Mouse (Mus musculus): ENCODE measurements around the gene Zfp526. TPM values are rescaled to one million over a fixed set of nuclear protein-coding genes. Genes with fewer than 3 reads are reported as not detected.
A peak's percentile ranks its signal among the peaks of the same experiment; 100 is the strongest.

Zfp526 gene
- total and polyA plus RNA-seq, 3 experiments = 9.5 to 14.8 TPM; not detected in 1

DNA sequence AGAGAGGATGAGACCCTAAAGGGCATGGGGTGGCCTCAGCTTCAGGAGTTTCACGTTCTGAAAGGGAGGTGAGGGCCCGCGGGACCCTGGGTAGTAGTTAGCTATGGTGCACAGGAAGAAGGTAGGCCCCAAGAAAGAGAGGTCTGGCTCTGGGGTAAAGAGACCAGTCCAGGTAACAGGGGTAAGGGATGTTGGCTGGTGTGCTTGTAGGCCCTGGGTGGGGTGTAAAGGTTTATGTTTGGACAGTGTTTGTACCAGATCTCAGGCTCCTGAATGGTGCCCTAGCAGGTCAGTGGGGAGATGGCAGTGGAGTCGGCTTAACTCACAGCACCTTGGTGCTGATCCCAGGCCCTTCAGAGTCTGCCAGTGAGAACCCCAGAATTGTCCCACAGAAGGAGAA is 47.8 kb downstream of the Zfp526 start:
- no peak for TF ChIP-seq MYB (IDR thresholded peaks at IDR 0.05; ENCODE audit: low read depth, low read length)
- peaks cover 0 to 31% of the 10 kb centered on the region in 2 experiments; a peak in 2 of 4 replicates for H3K36me3 ChIP-seq (ENCODE audit: control insufficient read depth in 1 of 2, insufficient read depth in 2 of 2, low read length in 2 of 2)
- peaks cover 28% of the 10 kb centered on the region for H3K79me2 ChIP-seq (ENCODE audit: control insufficient read depth, insufficient read depth, low read length, poor library complexity)
- no peaks in the 10 kb centered on the region for H3K27me3 ChIP-seq (ENCODE audit: control insufficient read depth in 1 of 2, insufficient read depth in 2 of 2, low read length in 2 of 2)
- peak; percentile 46 for DNase-seq (ENCODE audit: low read depth, low spot score)
- peak overlapping the region; percentile 66 to 85 for H3K4me3 ChIP-seq (ENCODE audit: control insufficient read depth in 1 of 2, insufficient read depth in 1 of 2, low read depth in 2 of 2, low read length in 2 of 2)
- peak overlapping the region; percentile 85 for H3K27ac ChIP-seq (ENCODE audit: control insufficient read depth, low read depth, low read length)
- peaks cover 13 to 42% of the 10 kb centered on the region in 2 experiments for H3K4me1 ChIP-seq (ENCODE audit: control insufficient read depth in 1 of 2, insufficient read depth in 2 of 2, low read length in 2 of 2)
- H3K9ac ChIP-seq (ENCODE audit: control insufficient read depth, low read depth, low read length, poor library complexity, severe bottlenecking) = peak overlapping the region; percentile 84
- H3K9me3 ChIP-seq (replicated peaks; ENCODE audit: insufficient read depth, low read length) = no peaks in the 10 kb centered on the region

- TF ChIP-seq NELFE (IDR thresholded peaks at IDR 0.05; ENCODE audit: low read depth, low read length) (no peak), POLR2A (IDR thresholded peaks at IDR 0.05; ENCODE audit: control insufficient read depth in 1 of 2, insufficient read depth in 1 of 2, low read depth in 1 of 2, low read length in 2 of 2, poor library complexity in 1 of 2) (no peak; a peak in 1 of 4 replicates), CHD1 (IDR thresholded peaks at IDR 0.05; ENCODE audit: low read depth, low read length) (no peak), RAD21 (IDR thresholded peaks at IDR 0.05; ENCODE audit: low read depth, low read length) (no peak), EP300 (IDR thresholded peaks at IDR 0.05; ENCODE audit: low read depth in 1 of 2, low read length in 2 of 2) (no peak), TCF12 (IDR thresholded peaks at IDR 0.05; ENCODE audit: low read depth, low read length) (no peak), ZMIZ1 (IDR thresholded peaks at IDR 0.05; ENCODE audit: low read depth, low read length) (no peak), NRF1 (IDR thresholded peaks at IDR 0.05; ENCODE audit: insufficient read depth, low read depth, low read length, poor library complexity, severe bottlenecking) (peak; percentile 52; the same call in 1 of the 2 replicates), TBP (IDR thresholded peaks at IDR 0.05; ENCODE audit: low read depth, low read length) (no peak), USF2 (IDR thresholded peaks at IDR 0.05; ENCODE audit: borderline replicate concordance in 1 of 2, insufficient read depth in 1 of 2, low read depth in 1 of 2, low read length in 2 of 2) (no peak), ZNF384 (IDR thresholded peaks at IDR 0.05; ENCODE audit: low read depth, low read length) (peak; percentile 85), ELF1 (IDR thresholded peaks at IDR 0.05; ENCODE audit: low read depth, low read length) (0 out of 2 replicates have a peak, but pooled peaks have one; percentile 26), CTCF (IDR thresholded peaks at IDR 0.05 in 2 of 3, conservative IDR thresholded peaks at IDR 0.05 in 1 of 3; ENCODE audit: control insufficient read depth in 1 of 3, insufficient read depth in 1 of 3, low read depth in 2 of 3, low read length in 3 of 3, poor library complexity in 1 of 3, severe bottlenecking in 1 of 3) (no peak), ETS1 (IDR thresholded peaks at IDR 0.05; ENCODE audit: low read depth, low read length) (no peak), MYC (IDR thresholded peaks at IDR 0.05; ENCODE audit: low read depth, low read length) (no peak), BHLHE40 (IDR thresholded peaks at IDR 0.05; ENCODE audit: borderline replicate concordance, low read depth, low read length) (no peak), SIN3A (IDR thresholded peaks at IDR 0.05; ENCODE audit: low read length) (peak; percentile 37; the same call in 1 of the 2 replicates)
- Histone ChIP-seq H3K27me3 (ENCODE audit: control insufficient read depth in 1 of 2, insufficient read depth in 2 of 2, low read length in 2 of 2) (no peaks in the 10 kb centered on the region), H3K9me3 (replicated peaks; ENCODE audit: insufficient read depth, low read length) (no peaks in the 10 kb centered on the region), H3K4me3 (ENCODE audit: control insufficient read depth in 1 of 2, insufficient read depth in 1 of 2, low read depth in 2 of 2, low read length in 2 of 2) (peak overlapping the region; percentile 66 to 85), H3K79me2 (ENCODE audit: control insufficient read depth, insufficient read depth, low read length, poor library complexity) (peaks cover 28% of the 10 kb centered on the region), H3K36me3 (ENCODE audit: control insufficient read depth in 1 of 2, insufficient read depth in 2 of 2, low read length in 2 of 2) (peaks cover 0 to 36% of the 10 kb centered on the region in 2 experiments; a peak in 2 of 4 replicates), H3K27ac (ENCODE audit: control insufficient read depth, low read depth, low read length) (peak overlapping the region; percentile 85), H3K4me1 (ENCODE audit: control insufficient read depth in 1 of 2, insufficient read depth in 2 of 2, low read length in 2 of 2) (peaks cover 17 to 48% of the 10 kb centered on the region in 2 experiments), H3K9ac (ENCODE audit: control insufficient read depth, low read depth, low read length, poor library complexity, severe bottlenecking) (peak overlapping the region; percentile 84)
- DNase-seq (ENCODE audit: low read depth, low spot score) = peak; percentile 55
These were observed 48.5 kb downstream of the Zfp526 start for GRCm38 (mm10) chr7:25269545-25270271.
